Mouse (Mus musculus): Measurements from ENCODE around the gene Heatr5a. TPM values are rescaled to one million over a fixed set of nuclear protein-coding genes. Genes with fewer than 3 reads are reported as not detected.

The Heatr5a gene
- polyA plus RNA-seq, 1 experiment from 2014 or later: 7.9 TPM

DNA sequence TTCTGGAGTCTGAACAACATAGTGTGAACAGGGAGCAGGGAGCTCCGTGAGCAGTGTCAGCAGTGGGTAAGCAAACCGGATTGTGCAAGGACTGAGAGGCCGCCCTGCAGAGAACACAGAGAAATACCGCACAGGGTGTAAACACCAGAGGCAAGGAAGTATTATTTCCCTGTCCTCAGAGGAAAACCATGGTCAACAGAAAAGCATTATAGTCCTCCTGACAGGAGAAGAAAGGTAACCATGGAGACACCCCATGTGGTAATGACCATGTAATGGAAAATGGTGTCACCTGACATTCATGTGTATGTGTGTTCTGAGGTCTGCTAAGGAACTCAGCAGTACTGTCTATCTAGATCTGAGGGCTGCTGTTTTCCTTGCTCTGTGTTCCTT lies 105.3 kb downstream of the Heatr5a start:
- H3K27me3 ChIP-seq (ENCODE audit: control insufficient read depth, insufficient read depth, low read length): no peaks in the 10 kb centered on the region
- no peaks in the 10 kb centered on the region for H3K36me3 ChIP-seq (ENCODE audit: control insufficient read depth, insufficient read depth)
- no peak overlapping the region for H3K4me2 ChIP-seq (ENCODE audit: low read depth, low read length)
- no peaks in the 10 kb centered on the region for H3K9me3 ChIP-seq (replicated peaks; ENCODE audit: control insufficient read depth, low read length)
- H3K4me3 ChIP-seq (ENCODE audit: low read length): no peak overlapping the region
- WGBS: 47% methylated on average over 4 of the region's 4 CpGs
- peak overlapping the region; percentile 33; the same call in 1 of the 2 replicates for H3K27ac ChIP-seq (ENCODE audit: low read length)
- ATAC-seq (replicated peaks; ENCODE audit: extremely low read depth, insufficient read depth, low FRiP score): 0 out of 2 replicates have a peak, but pooled peaks have one; percentile 28
- H3K9ac ChIP-seq (ENCODE audit: low read length): no peak overlapping the region
- peaks cover 10% of the 10 kb centered on the region for H3K4me1 ChIP-seq (ENCODE audit: control insufficient read depth, insufficient read depth, low read length)

DNA sequence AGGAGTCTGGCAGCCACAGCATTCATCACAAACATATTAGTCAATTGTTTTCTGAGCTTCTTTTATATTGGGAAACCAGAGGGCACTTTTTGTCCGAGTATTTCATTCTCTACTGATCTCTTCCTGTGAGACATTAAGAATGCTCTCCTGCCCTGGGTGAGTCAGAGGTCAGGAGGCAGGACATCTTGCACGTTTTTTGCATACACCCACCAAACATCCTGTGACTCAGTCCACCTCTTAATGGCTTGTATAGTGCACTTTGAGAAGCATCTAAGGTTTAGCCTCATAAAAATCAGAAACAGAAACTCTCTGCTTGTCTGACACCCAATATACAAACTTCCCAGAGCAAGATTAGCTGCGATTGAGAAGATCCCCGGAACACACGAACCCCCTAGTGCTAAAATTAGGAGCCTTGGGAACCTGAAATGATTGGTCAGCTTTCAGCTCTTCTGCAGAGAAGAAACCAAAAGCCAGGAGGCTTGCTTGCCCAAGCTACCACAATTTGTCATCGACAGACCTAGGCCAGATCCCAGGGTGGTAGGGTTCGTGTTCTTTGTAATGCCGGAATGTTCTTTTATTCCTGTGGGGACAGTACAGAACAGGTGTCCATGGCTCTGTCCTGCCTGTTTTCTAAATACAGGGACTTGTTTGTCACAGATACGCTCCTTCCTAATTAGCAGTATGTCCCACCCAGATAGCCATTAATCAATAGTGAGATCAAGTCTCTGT lies 105.9 kb downstream of the Heatr5a start:
- Histone ChIP-seq H3K4me1 (ENCODE audit: control insufficient read depth, insufficient read depth, low read length) (peaks cover 10% of the 10 kb centered on the region), H3K9ac (ENCODE audit: low read length) (no peak overlapping the region), H3K27me3 (ENCODE audit: control insufficient read depth, insufficient read depth, low read length) (no peaks in the 10 kb centered on the region), H3K27ac (ENCODE audit: low read length) (0 out of 2 replicates have a peak overlapping the region, but pooled peaks have one; percentile 33), H3K4me2 (ENCODE audit: low read depth, low read length) (no peak overlapping the region), H3K9me3 (replicated peaks; ENCODE audit: control insufficient read depth, low read length) (no peaks in the 10 kb centered on the region), H3K4me3 (ENCODE audit: low read length) (no peak overlapping the region), H3K36me3 (ENCODE audit: control insufficient read depth, insufficient read depth) (no peaks in the 10 kb centered on the region)
- WGBS: 47% methylated on average over 9 of the region's 9 CpGs
- ATAC-seq (replicated peaks; ENCODE audit: extremely low read depth, insufficient read depth, low FRiP score): no peak

DNA sequence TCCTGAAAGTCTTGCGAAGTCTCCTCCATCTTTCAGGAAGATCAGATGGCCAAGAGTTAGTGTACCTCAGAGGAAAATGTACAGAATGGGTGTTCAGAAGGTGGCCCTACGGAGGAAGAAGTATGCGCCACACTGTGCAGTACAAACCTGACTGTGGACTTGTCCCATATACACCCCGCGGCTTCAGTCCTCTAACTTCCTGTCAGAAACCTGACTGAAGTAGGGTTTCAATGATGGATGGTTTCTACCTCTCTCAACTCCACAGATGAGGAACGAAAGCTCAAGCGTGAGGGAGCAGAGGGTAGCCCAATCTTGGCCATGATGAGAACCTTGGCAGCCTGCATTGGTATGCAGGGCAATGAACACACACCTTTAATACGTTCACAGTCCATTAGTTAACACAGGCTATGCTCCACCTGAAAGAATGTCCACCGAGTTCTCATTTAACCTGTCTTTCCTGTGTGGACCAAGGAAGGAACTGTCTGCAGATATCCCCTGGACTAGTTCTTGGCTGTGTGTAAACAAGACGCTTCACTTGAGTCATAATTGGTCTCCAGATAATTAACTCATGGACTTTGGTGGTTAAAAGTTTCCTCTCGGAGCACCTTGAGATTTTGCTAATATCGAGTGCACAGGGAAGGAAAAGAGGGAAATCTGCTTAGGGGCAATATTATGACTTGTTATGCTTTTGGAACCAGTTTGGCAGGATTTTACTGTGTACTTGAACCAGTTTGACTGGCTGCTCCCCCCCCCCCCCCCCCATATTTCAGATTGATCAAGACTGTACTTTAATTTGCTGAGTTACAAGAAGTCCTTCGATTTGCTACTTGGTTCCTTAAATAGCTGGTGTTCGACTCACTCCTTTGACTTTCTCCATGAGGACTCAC lies 107.8 kb downstream of the Heatr5a start:
- no peaks in the 10 kb centered on the region for H3K36me3 ChIP-seq (ENCODE audit: control insufficient read depth, insufficient read depth)
- 79% methylated on average over 14 of the region's 14 CpGs for WGBS
- no peak for ATAC-seq (replicated peaks; ENCODE audit: extremely low read depth, insufficient read depth, low FRiP score)

DNA sequence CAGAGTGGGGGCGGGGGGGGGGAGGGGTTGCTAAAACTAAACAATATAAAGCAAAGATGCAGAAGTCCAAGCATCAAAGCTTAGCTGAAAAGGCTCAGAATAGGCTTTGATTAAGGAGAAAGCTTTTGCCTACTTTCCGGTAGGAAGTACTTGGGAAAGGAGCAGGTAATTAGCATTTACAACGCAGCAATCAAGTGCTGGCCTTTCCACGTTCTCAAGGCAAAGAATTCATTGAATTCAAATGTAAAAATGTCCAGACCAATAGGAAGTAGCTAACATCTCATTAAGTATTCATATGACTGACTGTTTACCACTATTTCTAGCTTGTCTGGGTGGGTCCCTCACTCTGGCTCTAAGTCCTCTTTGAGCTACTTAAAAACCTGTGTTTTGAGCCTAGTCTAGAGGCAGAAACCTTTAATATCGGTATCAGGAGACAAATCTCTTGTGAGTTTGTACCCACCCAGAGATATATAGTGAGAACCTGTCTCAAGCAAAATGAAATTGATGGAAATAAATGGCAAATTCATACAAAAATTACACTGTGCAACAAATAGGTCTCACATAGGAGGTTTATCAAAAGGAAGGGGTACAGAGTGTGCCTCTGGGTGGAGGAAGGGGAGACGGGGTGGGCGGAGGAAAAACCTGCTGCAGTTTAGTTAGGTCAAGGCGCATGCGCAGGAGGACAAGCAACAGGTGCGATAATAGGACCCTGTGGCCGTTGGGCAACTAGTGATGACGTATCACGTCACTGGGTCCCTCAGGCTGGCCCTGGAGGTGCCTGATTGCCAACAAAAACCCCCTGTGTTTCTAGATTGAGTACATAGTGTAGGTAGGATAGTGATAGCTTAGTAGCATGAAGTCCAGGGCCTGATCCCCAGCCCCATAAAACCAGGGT lies 112.7 kb downstream of the Heatr5a start:
- Histone ChIP-seq H3K9me3 (replicated peaks; ENCODE audit: control insufficient read depth, low read length) (no peaks in the 10 kb centered on the region), H3K4me1 (ENCODE audit: control insufficient read depth, insufficient read depth, low read length) (no peaks in the 10 kb centered on the region), H3K27me3 (ENCODE audit: control insufficient read depth, insufficient read depth, low read length) (no peaks in the 10 kb centered on the region), H3K4me3 (ENCODE audit: low read length) (no peak overlapping the region), H3K27ac (ENCODE audit: low read length) (no peak overlapping the region), H3K9ac (ENCODE audit: low read length) (no peak overlapping the region), H3K36me3 (ENCODE audit: control insufficient read depth, insufficient read depth) (no peaks in the 10 kb centered on the region), H3K4me2 (ENCODE audit: low read depth, low read length) (no peak overlapping the region)
- ATAC-seq (replicated peaks; ENCODE audit: extremely low read depth, insufficient read depth, low FRiP score): no peak
- 75% methylated on average over 13 of the region's 13 CpGs for WGBS

More for the DNA sequence above, 107.8 kb downstream of the Heatr5a start:
- peaks cover 10% of the 10 kb centered on the region for H3K4me1 ChIP-seq (ENCODE audit: control insufficient read depth, insufficient read depth, low read length)
- H3K9ac ChIP-seq (ENCODE audit: low read length): no peak overlapping the region
- no peak overlapping the region for H3K4me3 ChIP-seq (ENCODE audit: low read length)
- no peak overlapping the region for H3K4me2 ChIP-seq (ENCODE audit: low read depth, low read length)
- H3K27me3 ChIP-seq (ENCODE audit: control insufficient read depth, insufficient read depth, low read length): no peaks in the 10 kb centered on the region
- no peak overlapping the region for H3K27ac ChIP-seq (ENCODE audit: low read length)
- H3K9me3 ChIP-seq (replicated peaks; ENCODE audit: control insufficient read depth, low read length): no peaks in the 10 kb centered on the region

DNA sequence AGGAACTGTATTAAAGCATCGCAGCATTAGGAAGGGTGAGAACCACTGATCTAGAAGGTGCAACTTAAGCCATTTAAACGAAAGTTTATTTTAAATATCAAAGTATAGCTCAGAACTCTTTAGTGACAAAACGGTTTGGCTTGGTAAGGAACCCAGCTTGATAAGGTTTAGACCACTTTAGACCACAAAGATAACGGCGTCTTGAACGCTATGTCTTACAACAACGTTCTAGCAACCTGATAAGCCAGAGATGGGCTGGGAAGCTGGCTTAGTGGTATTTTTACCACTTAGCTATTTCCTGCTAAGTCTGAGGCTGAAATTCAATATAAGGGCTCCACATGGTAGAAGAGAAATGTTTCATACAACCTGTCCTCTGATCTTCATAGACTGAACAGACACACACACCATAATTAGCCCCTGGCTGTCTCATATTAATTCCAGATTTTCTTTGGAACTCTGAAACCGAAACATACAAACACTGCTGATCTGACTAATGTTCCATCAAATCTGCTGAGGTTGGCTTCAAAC lies 114.3 kb downstream of the Heatr5a start:
- H3K9ac ChIP-seq (ENCODE audit: low read length): no peak overlapping the region
- no peak overlapping the region for H3K4me3 ChIP-seq (ENCODE audit: low read length)
- H3K4me1 ChIP-seq (ENCODE audit: control insufficient read depth, insufficient read depth, low read length): no peaks in the 10 kb centered on the region
- ATAC-seq (replicated peaks; ENCODE audit: extremely low read depth, insufficient read depth, low FRiP score): no peak
- no peaks in the 10 kb centered on the region for H3K27me3 ChIP-seq (ENCODE audit: control insufficient read depth, insufficient read depth, low read length)
- no peak overlapping the region for H3K27ac ChIP-seq (ENCODE audit: low read length)
- H3K9me3 ChIP-seq (replicated peaks; ENCODE audit: control insufficient read depth, low read length): no peaks in the 10 kb centered on the region
- no peak overlapping the region for H3K4me2 ChIP-seq (ENCODE audit: low read depth, low read length)
- 44% methylated on average over 8 of the region's 8 CpGs for WGBS
- no peaks in the 10 kb centered on the region for H3K36me3 ChIP-seq (ENCODE audit: control insufficient read depth, insufficient read depth)

DNA sequence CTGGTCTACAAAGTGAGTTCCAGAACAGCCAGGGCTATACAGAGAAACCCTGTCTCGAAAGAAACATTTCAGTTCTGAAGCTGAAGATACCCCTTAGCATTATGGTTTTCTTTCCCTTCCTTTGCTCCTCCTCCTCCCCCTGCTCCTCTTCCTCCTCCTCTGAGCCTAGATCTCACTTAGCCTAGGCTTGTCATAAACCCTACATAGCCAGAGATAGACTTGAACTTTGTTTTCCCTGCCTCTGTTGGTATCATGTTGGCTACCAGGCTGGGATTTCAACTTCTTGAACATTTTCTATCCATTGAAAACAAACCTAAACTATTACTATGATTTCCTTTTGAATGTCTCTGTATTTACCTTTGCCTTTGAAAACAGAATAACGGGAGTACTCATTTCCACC lies 115.2 kb downstream of the Heatr5a start:
- WGBS: 95% methylated on average over 2 of the region's 2 CpGs
- no peak overlapping the region for H3K27ac ChIP-seq (ENCODE audit: low read length)
- H3K4me1 ChIP-seq (ENCODE audit: control insufficient read depth, insufficient read depth, low read length): no peaks in the 10 kb centered on the region
- no peak overlapping the region for H3K9ac ChIP-seq (ENCODE audit: low read length)
- H3K9me3 ChIP-seq (replicated peaks; ENCODE audit: control insufficient read depth, low read length): no peaks in the 10 kb centered on the region
- no peak overlapping the region for H3K4me2 ChIP-seq (ENCODE audit: low read depth, low read length)
- H3K4me3 ChIP-seq (ENCODE audit: low read length): no peak overlapping the region
- no peak for ATAC-seq (replicated peaks; ENCODE audit: extremely low read depth, insufficient read depth, low FRiP score)
- no peaks in the 10 kb centered on the region for H3K27me3 ChIP-seq (ENCODE audit: control insufficient read depth, insufficient read depth, low read length)
- H3K36me3 ChIP-seq (ENCODE audit: control insufficient read depth, insufficient read depth): no peaks in the 10 kb centered on the region

DNA sequence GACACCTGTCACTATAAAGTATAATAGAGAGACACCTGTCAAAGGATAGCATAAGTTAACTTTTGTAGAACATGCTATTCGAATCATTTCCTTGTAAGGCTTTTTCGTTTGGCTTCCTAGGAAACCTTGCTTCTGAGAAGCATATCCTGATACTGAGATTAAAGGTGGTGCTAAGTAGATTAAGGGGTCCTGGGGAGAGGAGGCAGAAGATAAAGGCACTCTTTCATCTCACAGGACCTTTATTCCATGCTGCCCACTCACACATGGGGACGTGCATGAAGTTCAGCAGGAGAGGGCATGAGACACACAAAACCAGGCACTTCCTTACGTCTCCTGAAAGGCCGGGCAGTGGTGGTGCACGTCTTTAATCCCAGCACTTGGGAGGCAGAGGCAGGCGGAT lies 115.7 kb downstream of the Heatr5a start:
- 57% methylated on average over 7 of the region's 7 CpGs for WGBS

DNA sequence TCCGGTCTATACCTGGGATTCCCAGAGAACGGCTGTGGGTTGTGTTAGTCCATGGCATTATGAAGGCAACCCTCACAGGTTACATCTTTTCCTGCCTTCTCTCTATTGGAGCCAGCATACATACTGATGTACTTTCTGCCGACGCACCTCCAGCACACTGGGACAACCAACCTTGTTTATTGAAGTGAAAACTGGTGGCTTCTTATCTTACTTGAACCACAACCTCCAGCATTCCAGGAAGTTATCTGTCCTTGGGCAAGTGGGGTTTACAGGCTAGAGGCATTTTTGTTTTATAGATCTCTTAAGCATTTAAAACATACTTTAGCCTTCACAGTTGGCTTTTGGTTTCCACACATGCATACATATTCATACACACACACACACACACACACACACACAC lies 119.5 kb downstream of the Heatr5a start:
- Histone ChIP-seq H3K27ac (ENCODE audit: low read length) (no peak overlapping the region), H3K27me3 (ENCODE audit: control insufficient read depth, insufficient read depth, low read length) (no peaks in the 10 kb centered on the region), H3K4me1 (ENCODE audit: control insufficient read depth, insufficient read depth, low read length) (no peaks in the 10 kb centered on the region), H3K9ac (ENCODE audit: low read length) (no peak overlapping the region), H3K36me3 (ENCODE audit: control insufficient read depth, insufficient read depth) (no peaks in the 10 kb centered on the region), H3K4me2 (ENCODE audit: low read depth, low read length) (no peak overlapping the region), H3K9me3 (replicated peaks; ENCODE audit: control insufficient read depth, low read length) (no peaks in the 10 kb centered on the region), H3K4me3 (ENCODE audit: low read length) (no peak overlapping the region)
- WGBS: 71% methylated on average over 4 of the region's 4 CpGs
- no peak for ATAC-seq (replicated peaks; ENCODE audit: extremely low read depth, insufficient read depth, low FRiP score)

More for the DNA sequence above, 115.7 kb downstream of the Heatr5a start:
- Histone ChIP-seq H3K4me2 (ENCODE audit: low read depth, low read length) (no peak overlapping the region), H3K27ac (ENCODE audit: low read length) (no peak overlapping the region), H3K4me1 (ENCODE audit: control insufficient read depth, insufficient read depth, low read length) (no peaks in the 10 kb centered on the region), H3K9me3 (replicated peaks; ENCODE audit: control insufficient read depth, low read length) (no peaks in the 10 kb centered on the region), H3K4me3 (ENCODE audit: low read length) (no peak overlapping the region), H3K9ac (ENCODE audit: low read length) (no peak overlapping the region), H3K27me3 (ENCODE audit: control insufficient read depth, insufficient read depth, low read length) (no peaks in the 10 kb centered on the region), H3K36me3 (ENCODE audit: control insufficient read depth, insufficient read depth) (no peaks in the 10 kb centered on the region)
- ATAC-seq (replicated peaks; ENCODE audit: extremely low read depth, insufficient read depth, low FRiP score): no peak

All from heart, embryonic 16.5 days (tissue).